Mouse (Mus musculus) brain, embryonic 14.5 days (tissue): ENCODE data around the gene Tmcc3.

Experiments
- CTCF ChIP-seq: fragments of 200-500 bp; IDR thresholded peaks from 2 replicates; pipeline ENCODE4 v1.5.1; 2012; ENCODE audit warnings: inconsistent platforms, mild to moderate bottlenecking, moderate library complexity, borderline replicate concordance; ENCODE audit not compliant: insufficient read depth, insufficient read length; ENCODE audit errors: extremely low read depth
- POLR2A ChIP-seq: fragments of 200-500 bp; IDR thresholded peaks from 2 replicates; pipeline ENCODE4 v1.6.1; 2012; ENCODE audit warnings: mild to moderate bottlenecking, inconsistent platforms, borderline replicate concordance; ENCODE audit not compliant: poor library complexity, insufficient read depth, insufficient read length, severe bottlenecking; ENCODE audit errors: extremely low read depth

DNA sequence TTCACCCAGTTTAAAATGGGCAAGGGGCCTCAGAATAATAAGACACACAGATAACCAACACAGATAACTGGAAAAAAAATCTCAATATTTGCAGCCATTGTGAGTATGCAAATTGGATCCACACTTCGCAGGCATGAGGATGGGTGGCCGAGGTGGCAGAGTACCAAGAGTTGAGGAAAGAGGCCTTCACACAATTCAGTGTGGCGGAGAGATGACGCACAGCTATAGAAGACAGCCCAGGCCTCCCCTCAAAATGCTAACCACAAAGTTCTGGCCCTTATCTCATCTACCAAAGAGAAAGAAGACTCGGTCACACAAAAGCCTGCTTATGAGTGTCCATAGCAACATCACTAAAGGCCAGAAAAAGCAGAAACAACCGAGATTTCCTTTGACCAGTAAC is 77.5 kb downstream of the Tmcc3 start:
- TF ChIP-seq CTCF = no peak
- TF ChIP-seq POLR2A = no peak
